Mouse (Mus musculus) liver, embryonic 14.5 days (tissue): Measurements from ENCODE around the gene Hint1.

ENCODE experiments used
- CTCF ChIP-seq: IDR thresholded peaks from 2 replicates; pipeline ENCODE4 v1.5.1; 2016; ENCODE audit warnings: antibody characterized with exemption, low read depth, control low read depth
- EP300 ChIP-seq: IDR thresholded peaks from 2 replicates; pipeline ENCODE4 v1.6.1; 2016; ENCODE audit warnings: antibody characterized with exemption, low read depth

- TF ChIP-seq CTCF (no peak), EP300 (no peak)
Measured at GRCm38 (mm10) chr11:54817449-54817848, 48.7 kb upstream of the Hint1 start.
